Mouse (Mus musculus) midbrain, embryonic 11.5 days (tissue): ENCODE measurements around the gene Nanog. TPM values are rescaled to one million over a fixed set of nuclear protein-coding genes. Genes with fewer than 3 reads are reported as not detected.

Experiments used
- ATAC-seq: fragments of 200-750 bp; cut with Nextera tagmentation; 2 replicates; pipeline ENCODE4 v1.8.0; 2017; ENCODE audit warnings: moderate TSS enrichment, moderate library complexity; ENCODE audit not compliant: low FRiP score
- DNase-seq: peaks from one replicate; pipeline ENCODE4 v3.0.0; 2015; ENCODE audit warnings: low spot score; ENCODE audit errors: missing footprints
- H3K27ac ChIP-seq: fragments of 300-500 bp; sonication (generic); 2 replicates; pipeline ENCODE4 v1.5.1; 2014; ENCODE audit warnings: low read depth, low read length
- H3K27me3 ChIP-seq: fragments of 300-500 bp; sonication (generic); 2 replicates; pipeline ENCODE4 v1.6.1; 2014; ENCODE audit warnings: mild to moderate bottlenecking, low read length, moderate library complexity, mixed read lengths; ENCODE audit not compliant: control insufficient read depth, insufficient read depth
- H3K36me3 ChIP-seq: fragments of 300-500 bp; sonication (generic); 2 replicates; pipeline ENCODE4 v1.6.1; 2014; ENCODE audit warnings: mild to moderate bottlenecking, low read length, moderate library complexity, mixed read lengths; ENCODE audit not compliant: control insufficient read depth, insufficient read depth
- H3K4me1 ChIP-seq: fragments of 300-500 bp; sonication (generic); 2 replicates; pipeline ENCODE4 v1.6.1; 2014; ENCODE audit warnings: low read length; ENCODE audit not compliant: control insufficient read depth, insufficient read depth
- H3K4me2 ChIP-seq: fragments of 300-500 bp; sonication (generic); 2 replicates; pipeline ENCODE4 v1.6.1; 2014; ENCODE audit warnings: mild to moderate bottlenecking, moderate library complexity
- H3K4me3 ChIP-seq: fragments of 300-500 bp; sonication (generic); 2 replicates; pipeline ENCODE4 v1.5.1; 2014; ENCODE audit warnings: low read depth, low read length
- H3K9ac ChIP-seq: fragments of 300-500 bp; sonication (generic); 2 replicates; pipeline ENCODE4 v1.6.1; 2014; ENCODE audit warnings: low read length
- H3K9me3 ChIP-seq: fragments of 300-500 bp; sonication (generic); 2 replicates; pipeline ENCODE4 v1.6.1; 2016; ENCODE audit warnings: low read length; ENCODE audit not compliant: control insufficient read depth
- WGBS: fragments of 180-500 bp; shearing (Covaris S2); extraction: QIAGEN DNeasy Blood & Tissue Kit; methylation state at CpG from one replicate; pipeline ENCODE4 v1.1.7; 2014; 5-methylcytosine and 5-hydroxymethylcytosine counted together
- polyA plus RNA-seq: library from polyadenylated mRNA; unstranded; fragments of >200 nt; fragmentation: Nextera tagmentation; extraction: Ambion mirVana; gene quantifications from 2 replicates; pipeline ENCODE4 v1.2.1, GENCODE M21; 2014

Nanog gene
- polyA plus RNA-seq, 1 experiment from 2014 or later: 0.22 TPM

- no peak overlapping the region for H3K9ac ChIP-seq
- H3K27ac ChIP-seq: no peak overlapping the region
- WGBS: 14% methylated on average over 11 of the region's 11 CpGs
- H3K4me3 ChIP-seq: no peak overlapping the region
- H3K27me3 ChIP-seq: peaks cover 22% of the 10 kb centered on the region; the same call in 1 of the 2 replicates
- DNase-seq (peak; percentile 85), ATAC-seq (no peak)
- H3K36me3 ChIP-seq: no peaks in the 10 kb centered on the region
- H3K4me1 ChIP-seq: peaks cover 7% of the 10 kb centered on the region; the same call in 1 of the 2 replicates
- no peaks in the 10 kb centered on the region for H3K9me3 ChIP-seq
- no peak overlapping the region for H3K4me2 ChIP-seq
These were observed 36.1 kb downstream of the Nanog start for GRCm38 (mm10) chr6:122743353-122743752.

- ATAC-seq (no peak), DNase-seq (no peak)
- H3K4me1 ChIP-seq: peaks cover 7% of the 10 kb centered on the region; the same call in 1 of the 2 replicates
- peaks cover 22% of the 10 kb centered on the region; the same call in 1 of the 2 replicates for H3K27me3 ChIP-seq
- no peak overlapping the region for H3K27ac ChIP-seq
- no peak overlapping the region for H3K4me3 ChIP-seq
- H3K4me2 ChIP-seq: no peak overlapping the region
- WGBS: 14% methylated on average over 10 of the region's 10 CpGs
- H3K36me3 ChIP-seq: no peaks in the 10 kb centered on the region
- no peak overlapping the region for H3K9ac ChIP-seq
- no peaks in the 10 kb centered on the region for H3K9me3 ChIP-seq
These were observed 37.4 kb downstream of the Nanog start for GRCm38 (mm10) chr6:122744505-122745249.

GRCm38 (mm10) chr6:122750579-122750978, 43.3 kb downstream of the Nanog start:
- no peak overlapping the region for H3K4me2 ChIP-seq
- no peak overlapping the region for H3K27ac ChIP-seq
- no peak overlapping the region for H3K4me3 ChIP-seq
- DNase-seq: no peak
- no peaks in the 10 kb centered on the region for H3K36me3 ChIP-seq
- no peaks in the 10 kb centered on the region for H3K9me3 ChIP-seq
- no peaks in the 10 kb centered on the region for H3K4me1 ChIP-seq
- ATAC-seq: no peak
- 76% methylated on average over 6 of the region's 6 CpGs for WGBS
- no peak overlapping the region for H3K9ac ChIP-seq
- no peaks in the 10 kb centered on the region for H3K27me3 ChIP-seq

GRCm38 (mm10) chr6:122755913-122756312, 48.6 kb downstream of the Nanog start:
- DNase-seq: no peak
- Histone ChIP-seq H3K4me3 (no peak overlapping the region), H3K4me1 (no peaks in the 10 kb centered on the region), H3K36me3 (no peaks in the 10 kb centered on the region), H3K27ac (no peak overlapping the region), H3K9me3 (no peaks in the 10 kb centered on the region), H3K4me2 (no peak overlapping the region), H3K27me3 (no peaks in the 10 kb centered on the region), H3K9ac (no peak overlapping the region)
- ATAC-seq: no peak
- 76% methylated on average over 2 of the region's 2 CpGs for WGBS

- H3K36me3 ChIP-seq: no peaks in the 10 kb centered on the region
- no peak for ATAC-seq
- no peak overlapping the region for H3K4me2 ChIP-seq
- no peaks in the 10 kb centered on the region for H3K9me3 ChIP-seq
- no peak overlapping the region for H3K9ac ChIP-seq
- 75% methylated on average over 5 of the region's 5 CpGs for WGBS
- H3K27me3 ChIP-seq: peaks cover 5% of the 10 kb centered on the region
- no peak overlapping the region for H3K27ac ChIP-seq
- no peaks in the 10 kb centered on the region for H3K4me1 ChIP-seq
- H3K4me3 ChIP-seq: no peak overlapping the region
- no peak for DNase-seq
These were observed 51.4 kb downstream of the Nanog start for GRCm38 (mm10) chr6:122758732-122759131.

- Histone ChIP-seq H3K4me2 (peak overlapping the region; percentile 43), H3K4me1 (peaks cover 9% of the 10 kb centered on the region; the same call in 1 of the 2 replicates), H3K27me3 (peaks cover 7% of the 10 kb centered on the region), H3K9me3 (no peaks in the 10 kb centered on the region), H3K36me3 (no peaks in the 10 kb centered on the region), H3K27ac (no peak overlapping the region), H3K4me3 (peak overlapping the region; percentile 26; the same call in 1 of the 2 replicates), H3K9ac (peak overlapping the region; percentile 39; the same call in 1 of the 2 replicates)
- peak; percentile 98 for DNase-seq
- peak; percentile 51 for ATAC-seq
- 1% methylated on average over 11 of the region's 11 CpGs for WGBS
These were observed 53.8 kb downstream of the Nanog start for GRCm38 (mm10) chr6:122761011-122761599.

GRCm38 (mm10) chr6:122761901-122762300, 54.6 kb downstream of the Nanog start:
- Histone ChIP-seq H3K9me3 (no peaks in the 10 kb centered on the region), H3K4me3 (no peak overlapping the region), H3K27ac (no peak overlapping the region), H3K4me1 (peaks cover 11% of the 10 kb centered on the region; the same call in 1 of the 2 replicates), H3K36me3 (no peaks in the 10 kb centered on the region), H3K27me3 (peaks cover 7% of the 10 kb centered on the region), H3K4me2 (no peak overlapping the region), H3K9ac (no peak overlapping the region)
- DNase-seq (no peak), ATAC-seq (no peak)

- Histone ChIP-seq H3K4me1 (peaks cover 11% of the 10 kb centered on the region; the same call in 1 of the 2 replicates), H3K4me3 (no peak overlapping the region), H3K9ac (no peak overlapping the region), H3K27me3 (peaks cover 7% of the 10 kb centered on the region), H3K27ac (no peak overlapping the region), H3K36me3 (no peaks in the 10 kb centered on the region), H3K9me3 (no peaks in the 10 kb centered on the region), H3K4me2 (no peak overlapping the region)
- ATAC-seq (no peak), DNase-seq (no peak)
- WGBS: 80% methylated on average over 3 of the region's 3 CpGs
These were observed 55.2 kb downstream of the Nanog start for GRCm38 (mm10) chr6:122762480-122762879.

GRCm38 (mm10) chr6:122762952-122763700, 55.8 kb downstream of the Nanog start:
- ATAC-seq (no peak), DNase-seq (no peak)
- WGBS: 82% methylated on average over 11 of the region's 11 CpGs
- no peaks in the 10 kb centered on the region for H3K36me3 ChIP-seq
- peaks cover 11% of the 10 kb centered on the region; the same call in 1 of the 2 replicates for H3K4me1 ChIP-seq
- no peak overlapping the region for H3K4me3 ChIP-seq
- H3K27me3 ChIP-seq: peaks cover 7% of the 10 kb centered on the region
- no peak overlapping the region for H3K9ac ChIP-seq
- H3K4me2 ChIP-seq: no peak overlapping the region
- H3K9me3 ChIP-seq: no peaks in the 10 kb centered on the region
- H3K27ac ChIP-seq: no peak overlapping the region
